Mouse (Mus musculus): ENCODE data around the gene Zbtb38.
"Not testable (repeated sequence)": the region's sequence is repeated elsewhere in the genome, so short reads cannot be mapped to it uniquely, and the experiment has no call there.

Gene Zbtb38

DNA sequence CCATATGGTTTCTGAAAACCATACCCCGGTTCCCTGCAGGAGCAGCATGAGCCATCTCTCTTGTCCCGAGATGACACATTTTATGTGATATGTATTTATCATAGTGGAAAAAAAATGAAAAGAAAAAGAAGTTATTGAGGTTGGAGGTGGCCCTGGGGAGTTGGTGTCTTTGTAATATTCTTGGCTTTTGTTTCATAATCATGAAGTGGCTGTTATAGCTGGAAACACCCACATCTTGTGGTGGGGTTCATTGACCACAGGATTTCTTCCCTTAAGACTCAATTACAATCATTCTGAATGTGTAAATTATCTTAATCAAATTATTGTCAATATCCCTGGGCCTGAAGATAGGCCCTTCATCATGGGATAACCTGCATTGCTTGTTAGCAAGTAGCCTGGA lies 107.8 kb downstream of the Zbtb38 start:
- Histone ChIP-seq H3K4me1 (replicated peaks; ENCODE audit: low read depth, low read length) (peaks cover 12% of the 10 kb centered on the region), H3K36me3 (ENCODE audit: insufficient read depth, low read length) (no peaks in the 10 kb centered on the region), H3K4me3 (replicated peaks; ENCODE audit: low read length) (no peak overlapping the region), H3K9me3 (ENCODE audit: low read length) (peaks cover 12% of the 10 kb centered on the region), H3K27me3 (ENCODE audit: insufficient read depth, low read length) (peaks cover 13% of the 10 kb centered on the region)
- TF ChIP-seq POU5F1 (IDR thresholded peaks at IDR 0.05; ENCODE audit: borderline replicate concordance, low read length) (no peak), CTCF (conservative IDR thresholded peaks at IDR 0.05; ENCODE audit: low read length) (no peak), NANOG (IDR thresholded peaks at IDR 0.05; ENCODE audit: borderline replicate concordance, low read length) (no peak)

DNA sequence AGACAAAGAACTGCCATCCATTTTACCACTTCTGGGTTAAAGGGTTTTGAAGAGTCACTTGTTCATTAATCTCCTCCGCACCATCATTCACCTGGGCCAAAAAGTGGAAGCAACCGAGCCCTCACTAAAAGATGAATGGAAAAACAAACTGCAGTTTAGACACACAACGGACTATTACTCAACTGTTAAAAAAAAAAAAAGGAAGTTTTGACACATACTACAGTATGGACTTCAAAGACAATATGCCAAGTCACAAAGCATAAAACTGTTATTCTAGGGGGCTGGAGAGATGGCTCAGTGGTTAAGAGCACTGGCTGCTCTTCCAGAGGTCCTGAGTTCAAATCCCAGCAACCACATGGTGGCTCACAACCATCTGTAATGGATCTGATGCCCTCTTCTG lies 108.6 kb downstream of the Zbtb38 start:
- H3K4me1 ChIP-seq (replicated peaks; ENCODE audit: low read depth, low read length) = peaks cover 11% of the 10 kb centered on the region; the same call in 1 of the 2 replicates
- peaks cover 15% of the 10 kb centered on the region for H3K27me3 ChIP-seq (ENCODE audit: insufficient read depth, low read length)
- not testable (repeated sequence) for H3K4me3 ChIP-seq (replicated peaks; ENCODE audit: low read length); H3K36me3 ChIP-seq (ENCODE audit: insufficient read depth, low read length)
- H3K9me3 ChIP-seq (ENCODE audit: low read length) = peaks cover 12% of the 10 kb centered on the region

DNA sequence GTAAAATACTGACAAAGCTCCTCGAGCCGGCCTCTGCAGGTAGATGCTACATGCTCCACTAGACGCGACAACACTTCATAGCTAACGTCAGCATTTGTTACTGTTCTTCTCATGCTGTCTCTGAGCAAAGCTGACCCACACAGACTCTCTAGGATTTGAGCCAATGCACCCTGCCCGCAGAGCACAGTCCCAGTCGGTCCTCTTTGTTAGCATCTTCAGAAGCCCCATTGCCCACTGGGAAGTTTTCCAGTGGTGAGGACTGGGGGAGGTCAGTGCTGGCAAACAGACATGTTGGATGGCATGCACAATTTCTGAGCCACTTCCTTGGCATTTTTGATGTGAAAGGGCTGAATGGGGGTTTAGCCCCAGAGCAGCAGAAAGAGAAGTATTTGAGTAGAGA lies 113.2 kb downstream of the Zbtb38 start:
- Histone ChIP-seq H3K4me3 (replicated peaks; ENCODE audit: low read length) (no peak overlapping the region), H3K4me1 (replicated peaks; ENCODE audit: low read depth, low read length) (peaks cover 11% of the 10 kb centered on the region; the same call in 1 of the 2 replicates), H3K9me3 (ENCODE audit: low read length) (peaks cover 12% of the 10 kb centered on the region), H3K27me3 (ENCODE audit: insufficient read depth, low read length) (peaks cover 23% of the 10 kb centered on the region), H3K36me3 (ENCODE audit: insufficient read depth, low read length) (no peaks in the 10 kb centered on the region)
- no peak for TF ChIP-seq CTCF (conservative IDR thresholded peaks at IDR 0.05; ENCODE audit: low read length)
- no peak for TF ChIP-seq POU5F1 (IDR thresholded peaks at IDR 0.05; ENCODE audit: borderline replicate concordance, low read length)
- no peak for TF ChIP-seq NANOG (IDR thresholded peaks at IDR 0.05; ENCODE audit: borderline replicate concordance, low read length)

DNA sequence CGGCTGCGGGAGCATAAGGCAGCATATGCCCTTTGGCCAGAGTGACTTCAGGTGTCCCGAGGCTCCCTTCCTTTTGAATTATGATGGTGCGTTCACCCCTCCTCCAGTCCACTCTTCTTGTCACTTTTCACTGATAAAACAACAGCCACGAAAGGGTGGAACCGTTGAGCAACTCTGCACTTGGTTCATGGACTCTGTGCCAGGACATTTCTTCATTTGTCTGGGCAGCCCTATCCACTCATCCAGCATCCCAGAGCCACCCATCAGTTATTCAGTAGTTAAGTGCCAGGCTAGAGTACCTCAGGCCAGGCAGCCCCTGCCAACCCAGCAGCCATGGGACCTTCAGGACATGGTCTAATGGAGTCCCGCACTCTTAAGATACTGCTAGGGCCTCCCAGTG lies 114.1 kb downstream of the Zbtb38 start:
- Histone ChIP-seq H3K4me1 (replicated peaks; ENCODE audit: low read depth, low read length) (peaks cover 11% of the 10 kb centered on the region; the same call in 1 of the 2 replicates), H3K9me3 (ENCODE audit: low read length) (peaks cover 12% of the 10 kb centered on the region), H3K27me3 (ENCODE audit: insufficient read depth, low read length) (peaks cover 29% of the 10 kb centered on the region), H3K36me3 (ENCODE audit: insufficient read depth, low read length) (no peaks in the 10 kb centered on the region), H3K4me3 (replicated peaks; ENCODE audit: low read length) (no peak overlapping the region)
- TF ChIP-seq POU5F1 (IDR thresholded peaks at IDR 0.05; ENCODE audit: borderline replicate concordance, low read length) = no peak
- TF ChIP-seq NANOG (IDR thresholded peaks at IDR 0.05; ENCODE audit: borderline replicate concordance, low read length) = no peak
- TF ChIP-seq CTCF (conservative IDR thresholded peaks at IDR 0.05; ENCODE audit: low read length) = no peak

DNA sequence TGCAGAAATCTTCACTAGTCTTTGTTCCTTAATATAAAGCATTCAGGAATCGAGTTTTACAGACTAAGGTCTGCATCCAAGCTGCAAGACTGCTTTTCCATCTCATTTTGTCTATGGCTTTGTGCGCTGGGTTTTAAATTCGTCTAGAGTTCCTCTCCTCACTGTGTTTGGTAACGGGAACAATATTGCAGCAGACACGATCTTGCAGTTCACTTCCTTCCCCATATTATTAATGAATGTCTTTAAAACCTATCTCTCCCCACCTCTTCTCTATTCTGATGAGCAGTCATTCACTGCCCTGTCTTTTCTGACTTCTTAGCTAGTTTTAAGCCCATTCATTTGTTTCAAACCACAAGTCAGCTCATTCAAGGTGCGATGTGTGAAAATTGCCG lies 115.5 kb downstream of the Zbtb38 start:
- TF ChIP-seq NANOG (IDR thresholded peaks at IDR 0.05; ENCODE audit: borderline replicate concordance, low read length) (no peak), POU5F1 (IDR thresholded peaks at IDR 0.05; ENCODE audit: borderline replicate concordance, low read length) (no peak), CTCF (conservative IDR thresholded peaks at IDR 0.05; ENCODE audit: low read length) (no peak)
- Histone ChIP-seq H3K4me3 (replicated peaks; ENCODE audit: low read length) (no peak overlapping the region), H3K4me1 (replicated peaks; ENCODE audit: low read depth, low read length) (peaks cover 14% of the 10 kb centered on the region), H3K36me3 (ENCODE audit: insufficient read depth, low read length) (no peaks in the 10 kb centered on the region), H3K9me3 (ENCODE audit: low read length) (no peaks in the 10 kb centered on the region), H3K27me3 (ENCODE audit: insufficient read depth, low read length) (peaks cover 41% of the 10 kb centered on the region)

DNA sequence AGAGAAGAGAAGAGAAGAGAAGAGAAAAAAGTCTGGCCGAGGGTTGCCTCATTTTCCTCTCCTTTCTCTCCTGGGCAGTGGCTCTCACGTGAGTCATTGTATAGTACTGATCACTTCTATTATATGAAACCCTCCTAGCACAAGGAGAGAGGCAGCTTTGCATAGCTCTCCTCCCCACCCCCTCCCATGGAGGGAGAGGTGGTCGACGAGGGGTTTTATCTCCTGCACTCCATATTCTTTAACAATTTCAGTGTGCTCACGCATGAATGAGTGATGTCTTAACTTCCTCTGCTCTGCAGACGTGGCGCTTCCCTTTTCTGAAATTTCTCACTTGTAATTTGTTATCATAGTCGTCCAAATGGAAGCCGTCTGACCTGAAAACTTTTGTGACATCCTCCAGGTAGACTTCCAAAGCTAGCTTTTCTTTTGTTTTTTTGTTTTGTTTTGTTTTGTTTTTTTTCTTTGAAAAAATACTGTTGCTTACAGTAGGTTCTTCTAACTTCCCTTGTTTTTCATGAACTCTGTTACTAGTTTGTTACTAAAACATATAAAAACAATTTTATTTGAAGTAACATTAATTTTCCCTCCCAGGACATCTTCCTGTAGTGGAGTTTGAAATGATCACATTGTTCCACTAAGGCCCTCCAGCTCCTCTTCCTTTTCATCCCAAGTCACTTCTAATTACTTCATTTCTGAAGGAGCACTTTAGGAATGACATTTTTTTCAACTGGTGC lies 116.0 kb downstream of the Zbtb38 start:
- peaks cover 19% of the 10 kb centered on the region for H3K4me1 ChIP-seq (replicated peaks; ENCODE audit: low read depth, low read length)
- H3K36me3 ChIP-seq (ENCODE audit: insufficient read depth, low read length) = no peaks in the 10 kb centered on the region
- TF ChIP-seq CTCF (conservative IDR thresholded peaks at IDR 0.05; ENCODE audit: low read length) (no peak), POU5F1 (IDR thresholded peaks at IDR 0.05; ENCODE audit: borderline replicate concordance, low read length) (no peak), NANOG (IDR thresholded peaks at IDR 0.05; ENCODE audit: borderline replicate concordance, low read length) (no peak)
- no peak overlapping the region for H3K4me3 ChIP-seq (replicated peaks; ENCODE audit: low read length)
- H3K9me3 ChIP-seq (ENCODE audit: low read length) = no peaks in the 10 kb centered on the region
- H3K27me3 ChIP-seq (ENCODE audit: insufficient read depth, low read length) = peaks cover 47% of the 10 kb centered on the region

DNA sequence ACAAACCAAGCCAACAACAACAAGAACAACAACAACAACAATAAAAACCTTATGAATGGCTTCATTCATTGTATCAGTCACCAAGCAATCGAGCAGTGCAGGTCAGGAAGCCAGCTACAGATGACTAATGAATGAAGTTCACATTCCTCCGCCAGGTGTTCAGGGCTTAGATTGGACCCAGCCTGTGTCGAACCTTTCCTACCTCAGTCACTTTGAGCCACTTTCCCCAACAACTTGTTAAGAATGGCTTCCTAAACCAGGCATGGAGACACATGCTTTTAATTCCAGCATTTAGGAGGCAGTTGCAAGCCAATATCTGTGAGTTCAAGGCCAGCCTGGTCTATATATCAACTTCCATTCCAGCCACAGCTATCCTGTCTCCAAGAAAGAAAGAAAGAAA lies 116.7 kb downstream of the Zbtb38 start:
- H3K4me1 ChIP-seq (replicated peaks; ENCODE audit: low read depth, low read length) = peaks cover 21% of the 10 kb centered on the region
- H3K9me3 ChIP-seq (ENCODE audit: low read length) = no peaks in the 10 kb centered on the region
- no peak overlapping the region for H3K4me3 ChIP-seq (replicated peaks; ENCODE audit: low read length)
- no peaks in the 10 kb centered on the region for H3K36me3 ChIP-seq (ENCODE audit: insufficient read depth, low read length)
- TF ChIP-seq NANOG (IDR thresholded peaks at IDR 0.05; ENCODE audit: borderline replicate concordance, low read length) (no peak), CTCF (conservative IDR thresholded peaks at IDR 0.05; ENCODE audit: low read length) (no peak), POU5F1 (IDR thresholded peaks at IDR 0.05; ENCODE audit: borderline replicate concordance, low read length) (no peak)
- H3K27me3 ChIP-seq (ENCODE audit: insufficient read depth, low read length) = peaks cover 48% of the 10 kb centered on the region

DNA sequence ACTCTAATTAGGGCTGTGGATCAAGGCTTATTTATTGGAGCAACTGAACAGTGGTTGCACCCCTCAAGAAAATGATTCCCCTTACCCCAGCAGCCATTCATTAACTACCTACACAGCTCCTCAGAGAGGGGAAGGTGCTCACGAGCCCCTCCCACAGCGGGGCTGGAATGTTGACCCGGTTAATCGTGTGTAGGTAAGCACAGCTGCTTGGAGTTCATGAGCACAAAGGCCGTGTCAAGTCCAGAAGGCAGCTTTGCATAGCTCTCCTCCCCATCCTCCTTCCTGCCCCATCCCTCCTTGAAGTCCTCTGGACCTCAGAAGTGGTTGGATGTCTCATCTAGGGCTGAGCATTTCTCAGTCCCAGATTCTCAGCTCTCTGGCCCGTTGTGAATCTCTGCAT lies 117.5 kb downstream of the Zbtb38 start:
- peaks cover 50% of the 10 kb centered on the region for H3K27me3 ChIP-seq (ENCODE audit: insufficient read depth, low read length)
- peaks cover 21% of the 10 kb centered on the region for H3K4me1 ChIP-seq (replicated peaks; ENCODE audit: low read depth, low read length)
- H3K4me3 ChIP-seq (replicated peaks; ENCODE audit: low read length) = no peak overlapping the region
- TF ChIP-seq CTCF (conservative IDR thresholded peaks at IDR 0.05; ENCODE audit: low read length) (no peak), NANOG (IDR thresholded peaks at IDR 0.05; ENCODE audit: borderline replicate concordance, low read length) (no peak), POU5F1 (IDR thresholded peaks at IDR 0.05; ENCODE audit: borderline replicate concordance, low read length) (no peak)
- no peaks in the 10 kb centered on the region for H3K9me3 ChIP-seq (ENCODE audit: low read length)
- H3K36me3 ChIP-seq (ENCODE audit: insufficient read depth, low read length) = no peaks in the 10 kb centered on the region

DNA sequence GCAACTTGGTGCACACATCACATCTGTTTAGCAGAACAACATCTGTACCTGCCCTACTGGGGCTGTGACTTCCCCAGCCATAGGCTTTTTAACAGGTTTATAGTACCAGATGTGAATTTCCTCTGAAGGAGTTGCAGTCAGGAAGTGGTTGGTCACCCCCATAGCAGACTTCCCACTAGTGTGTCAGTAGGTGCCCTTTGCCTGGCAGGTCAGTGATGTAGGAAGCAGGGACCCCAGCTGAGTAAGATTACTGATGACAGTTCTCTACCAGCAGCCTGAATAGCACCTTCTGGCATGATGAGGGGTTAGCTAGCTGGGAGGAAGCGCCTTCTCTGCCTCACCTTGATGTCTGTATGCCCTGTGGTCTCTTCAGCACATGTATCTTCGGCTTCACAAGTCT lies 118.9 kb downstream of the Zbtb38 start:
- TF ChIP-seq NANOG (IDR thresholded peaks at IDR 0.05; ENCODE audit: borderline replicate concordance, low read length) (no peak), CTCF (conservative IDR thresholded peaks at IDR 0.05; ENCODE audit: low read length) (no peak), POU5F1 (IDR thresholded peaks at IDR 0.05; ENCODE audit: borderline replicate concordance, low read length) (no peak)
- Histone ChIP-seq H3K36me3 (ENCODE audit: insufficient read depth, low read length) (no peaks in the 10 kb centered on the region), H3K4me3 (replicated peaks; ENCODE audit: low read length) (no peak overlapping the region), H3K4me1 (replicated peaks; ENCODE audit: low read depth, low read length) (peaks cover 25% of the 10 kb centered on the region), H3K9me3 (ENCODE audit: low read length) (no peaks in the 10 kb centered on the region), H3K27me3 (ENCODE audit: insufficient read depth, low read length) (peaks cover 51% of the 10 kb centered on the region)

Data from E14TG2a.4 (cell line).